Mouse (Mus musculus) myocyte (in vitro differentiated cells): Measurements from ENCODE around the gene Pid1. TPM values are rescaled to one million over a fixed set of nuclear protein-coding genes. Genes with fewer than 3 reads are reported as not detected.

Experiments used
- H3K27me3 ChIP-seq: one replicate; pipeline ENCODE4 v1.6.1; 2011; ENCODE audit not compliant: control insufficient read depth, insufficient read depth, insufficient read length
- H3K36me3 ChIP-seq: one replicate; pipeline ENCODE4 v1.6.1; 2011; ENCODE audit not compliant: control insufficient read depth, insufficient read depth
- H3K4me2 ChIP-seq: one replicate; pipeline ENCODE4 v1.6.1; 2011; ENCODE audit warnings: low read depth, control low read depth
- H3K4me3 ChIP-seq: one replicate; pipeline ENCODE4 v1.5.1; 2011; ENCODE audit warnings: mild to moderate bottlenecking, control low read depth, moderate library complexity
- H3K79me2 ChIP-seq: one replicate; pipeline ENCODE4 v1.6.1; 2011; ENCODE audit not compliant: control insufficient read depth, insufficient read depth
- H3ac ChIP-seq: one replicate; pipeline ENCODE4 v1.6.1; 2011; ENCODE audit not compliant: control insufficient read depth, insufficient read length
- CEBPB ChIP-seq: IDR thresholded peaks from 2 replicates; pipeline ENCODE4 v1.6.1; 2011; ENCODE audit warnings: mild to moderate bottlenecking, moderate library complexity; ENCODE audit not compliant: poor library complexity, insufficient read depth, severe bottlenecking
- E2F4 ChIP-seq: IDR thresholded peaks from one replicate; pipeline ENCODE4 v1.6.1; 2011; ENCODE audit warnings: mild to moderate bottlenecking, control low read depth, moderate library complexity; ENCODE audit not compliant: insufficient read depth
- MAX ChIP-seq: IDR thresholded peaks from one replicate; pipeline ENCODE4 v1.6.1; 2011; ENCODE audit warnings: low read depth, mild to moderate bottlenecking, control low read depth
- MYOD1 ChIP-seq, 3 experiments: IDR thresholded peaks; one replicate each; pipeline ENCODE4 v1.6.1; 2011; ENCODE audit warnings: control low read depth in 2 of 3, low read depth in 2 of 3, mild to moderate bottlenecking in 2 of 3, moderate library complexity in 1 of 3; ENCODE audit not compliant: insufficient read length in 2 of 3, control insufficient read depth in 1 of 3
- MYOG ChIP-seq, 3 experiments: IDR thresholded peaks; one replicate each; pipeline ENCODE4 v1.6.1; 2011; ENCODE audit warnings: control low read depth in 2 of 3, low read depth in 2 of 3, mild to moderate bottlenecking in 2 of 3; ENCODE audit not compliant: insufficient read length in 2 of 3, control insufficient read depth in 1 of 3, insufficient read depth in 1 of 3
- POLR2A ChIP-seq: IDR thresholded peaks from one replicate; pipeline ENCODE4 v1.6.1; 2011; ENCODE audit warnings: low read depth, mild to moderate bottlenecking, control low read depth, moderate library complexity; ENCODE audit not compliant: insufficient read length
- POLR2AphosphoS2 ChIP-seq: IDR thresholded peaks from one replicate; pipeline ENCODE4 v1.6.1; 2011; ENCODE audit warnings: low read depth, control low read depth; ENCODE audit not compliant: insufficient read length
- REST ChIP-seq: IDR thresholded peaks from one replicate; pipeline ENCODE4 v1.6.1; 2011; ENCODE audit warnings: mild to moderate bottlenecking, control low read depth, moderate library complexity; ENCODE audit not compliant: insufficient read depth, insufficient read length
- SRF ChIP-seq: IDR thresholded peaks from one replicate; pipeline ENCODE4 v1.6.1; 2011; ENCODE audit warnings: low read depth; ENCODE audit not compliant: control insufficient read depth, insufficient read length
- TCF12 ChIP-seq: IDR thresholded peaks from one replicate; pipeline ENCODE4 v1.6.1; 2011; ENCODE audit warnings: mild to moderate bottlenecking, control low read depth; ENCODE audit not compliant: poor library complexity, insufficient read depth, severe bottlenecking
- TCF3 ChIP-seq: IDR thresholded peaks from one replicate; pipeline ENCODE4 v1.6.1; 2011; ENCODE audit warnings: low read depth, control low read depth; ENCODE audit not compliant: insufficient read length
- USF1 ChIP-seq: IDR thresholded peaks from one replicate; pipeline ENCODE4 v1.6.1; 2011; ENCODE audit warnings: low read depth, mild to moderate bottlenecking, control low read depth, moderate library complexity
- polyA plus RNA-seq: library from polyadenylated mRNA; unstranded; fragments of >200 nt; fragmentation: generic; extraction: Trizol; gene quantifications from one replicate; pipeline ENCODE4 v1.2.1, GENCODE M21; 2012; ENCODE audit warnings: missing spikeins

Pid1 gene
- polyA plus RNA-seq, 1 experiment, result 0.24 TPM

GRCm38 (mm10) chr1:84192167-84192566 lies 171.8 kb downstream of the Pid1 start:
- no peaks in the 10 kb centered on the region for H3K36me3 ChIP-seq
- H3ac ChIP-seq, result no peak overlapping the region
- H3K79me2 ChIP-seq, result no peaks in the 10 kb centered on the region
- H3K4me3 ChIP-seq, result no peak overlapping the region
- no peaks in the 10 kb centered on the region for H3K27me3 ChIP-seq
- H3K4me2 ChIP-seq, result no peak overlapping the region
- TF ChIP-seq MAX (no peak), REST (no peak), SRF (no peak), POLR2AphosphoS2 (no peak), POLR2A (no peak), TCF3 (no peak), TCF12 (no peak)

GRCm38 (mm10) chr1:84189446-84189845 lies 174.5 kb downstream of the Pid1 start:
- no peaks in the 10 kb centered on the region for H3K79me2 ChIP-seq
- TF ChIP-seq MYOD1 (IDR thresholded peaks at IDR 0.05; ENCODE audit: control insufficient read depth in 1 of 3, insufficient read length in 2 of 3, low read depth in 2 of 3), result no peak
- TF ChIP-seq POLR2AphosphoS2, result no peak
- no peak for TF ChIP-seq TCF3
- TF ChIP-seq MAX, result no peak
- TF ChIP-seq USF1, result no peak
- TF ChIP-seq E2F4, result no peak
- no peak for TF ChIP-seq SRF
- no peak for TF ChIP-seq CEBPB
- no peak for TF ChIP-seq MYOG (IDR thresholded peaks at IDR 0.05; ENCODE audit: control insufficient read depth in 1 of 3, insufficient read depth in 1 of 3, insufficient read length in 2 of 3, low read depth in 2 of 3)
- TF ChIP-seq POLR2A, result no peak
- no peak for TF ChIP-seq TCF12
- no peak for TF ChIP-seq REST
- H3ac ChIP-seq, result no peak overlapping the region
- no peak overlapping the region for H3K4me2 ChIP-seq
- H3K4me3 ChIP-seq, result no peak overlapping the region
- no peaks in the 10 kb centered on the region for H3K27me3 ChIP-seq
- H3K36me3 ChIP-seq, result no peaks in the 10 kb centered on the region

GRCm38 (mm10) chr1:84186756-84187437 lies 177.1 kb downstream of the Pid1 start:
- no peak for TF ChIP-seq USF1
- no peak overlapping the region for H3K4me3 ChIP-seq
- H3K27me3 ChIP-seq, result no peaks in the 10 kb centered on the region
- no peak overlapping the region for H3K4me2 ChIP-seq
- H3K79me2 ChIP-seq, result no peaks in the 10 kb centered on the region
- H3K36me3 ChIP-seq, result no peaks in the 10 kb centered on the region
- H3ac ChIP-seq, result no peak overlapping the region

GRCm38 (mm10) chr1:84177696-84178095 lies 186.3 kb downstream of the Pid1 start:
- Histone ChIP-seq H3K4me2 (no peak overlapping the region), H3ac (no peak overlapping the region), H3K27me3 (no peaks in the 10 kb centered on the region), H3K36me3 (no peaks in the 10 kb centered on the region), H3K4me3 (no peak overlapping the region), H3K79me2 (no peaks in the 10 kb centered on the region)
- no peak for TF ChIP-seq MYOG (IDR thresholded peaks at IDR 0.05; ENCODE audit: control insufficient read depth in 1 of 3, insufficient read depth in 1 of 3, insufficient read length in 2 of 3, low read depth in 2 of 3)
- no peak for TF ChIP-seq POLR2A
- TF ChIP-seq CEBPB, result no peak
- TF ChIP-seq TCF3, result no peak
- TF ChIP-seq POLR2AphosphoS2, result no peak
- no peak for TF ChIP-seq E2F4
- no peak for TF ChIP-seq TCF12
- no peak for TF ChIP-seq REST
- no peak for TF ChIP-seq MYOD1 (IDR thresholded peaks at IDR 0.05; ENCODE audit: control insufficient read depth in 1 of 3, insufficient read length in 2 of 3, low read depth in 2 of 3)
- no peak for TF ChIP-seq SRF
- no peak for TF ChIP-seq MAX

GRCm38 (mm10) chr1:84177033-84177432 lies 186.9 kb downstream of the Pid1 start:
- Histone ChIP-seq H3ac (no peak overlapping the region), H3K36me3 (no peaks in the 10 kb centered on the region)
- TF ChIP-seq MYOD1 (IDR thresholded peaks at IDR 0.05; ENCODE audit: control insufficient read depth in 1 of 3, insufficient read length in 2 of 3, low read depth in 2 of 3) (no peak), E2F4 (no peak), TCF12 (no peak), REST (no peak), MAX (no peak), TCF3 (no peak), CEBPB (no peak)

GRCm38 (mm10) chr1:84172941-84173340 lies 191.0 kb downstream of the Pid1 start:
- TF ChIP-seq MYOG (IDR thresholded peaks at IDR 0.05; ENCODE audit: control insufficient read depth in 1 of 3, insufficient read depth in 1 of 3, insufficient read length in 2 of 3, low read depth in 2 of 3), result no peak
- Histone ChIP-seq H3K4me3 (no peak overlapping the region), H3K36me3 (no peaks in the 10 kb centered on the region), H3K79me2 (no peaks in the 10 kb centered on the region), H3K4me2 (no peak overlapping the region), H3K27me3 (no peaks in the 10 kb centered on the region), H3ac (no peak overlapping the region)

More at GRCm38 (mm10) chr1:84177033-84177432, 186.9 kb downstream of the Pid1 start:
- Histone ChIP-seq H3K79me2 (no peaks in the 10 kb centered on the region), H3K27me3 (no peaks in the 10 kb centered on the region), H3K4me2 (no peak overlapping the region), H3K4me3 (no peak overlapping the region)
